Mouse (Mus musculus) cerebellum, adult 2 months (tissue): ENCODE data around the gene Cops7a. TPM values are rescaled to one million over a fixed set of nuclear protein-coding genes. Genes with fewer than 3 reads are reported as not detected.

Experiments used
- DNase-seq, 2 experiments: peaks; one replicate each; pipeline ENCODE4 v3.0.0; 2021
- H3K27ac ChIP-seq: fragments of 200-500 bp; 2 replicates; pipeline ENCODE4 v1.5.1; 2012; ENCODE audit warnings: low read length, control low read depth, inconsistent platforms; ENCODE audit not compliant: insufficient read depth
- H3K27me3 ChIP-seq: fragments of 200-500 bp; 2 replicates; pipeline ENCODE4 v1.6.1; 2012; ENCODE audit warnings: inconsistent platforms, mild to moderate bottlenecking, low read length, moderate library complexity; ENCODE audit not compliant: control insufficient read depth, insufficient read depth
- H3K4me1 ChIP-seq: fragments of 200-500 bp; 2 replicates; pipeline ENCODE4 v1.6.1; 2011; ENCODE audit warnings: low read length; ENCODE audit not compliant: control insufficient read depth, insufficient read depth
- H3K4me3 ChIP-seq: fragments of 200-500 bp; replicated peaks from 2 replicates; pipeline ENCODE3; 2011; ENCODE audit warnings: mild to moderate bottlenecking, low read depth, low read length, control low read depth; ENCODE audit not compliant: insufficient read depth
- CTCF ChIP-seq: fragments of 200-500 bp; IDR thresholded peaks from 2 replicates; pipeline ENCODE4 v1.5.1; 2011; ENCODE audit warnings: low read depth, mild to moderate bottlenecking, control low read depth, low read length, moderate library complexity, borderline replicate concordance; ENCODE audit not compliant: insufficient read depth
- POLR2A ChIP-seq: fragments of 200-500 bp; IDR thresholded peaks from 2 replicates; pipeline ENCODE4 v1.6.1; 2011; ENCODE audit warnings: low read length, control low read depth, borderline replicate concordance; ENCODE audit not compliant: insufficient read depth
- WGBS: fragments of 180-500 bp; shearing (Covaris S2); methylation state at CpG from one replicate; pipeline ENCODE4 v1.1.7; 2018; 5-methylcytosine and 5-hydroxymethylcytosine counted together
- polyA plus RNA-seq: library from polyadenylated mRNA; depleted of rRNA; stranded (reverse); fragments of >200 nt; gene quantifications from 2 replicates; pipeline ENCODE4 v1.2.3, GENCODE M21; 2012

The Cops7a gene
- polyA plus RNA-seq, 1 experiment = 276 TPM

DNA sequence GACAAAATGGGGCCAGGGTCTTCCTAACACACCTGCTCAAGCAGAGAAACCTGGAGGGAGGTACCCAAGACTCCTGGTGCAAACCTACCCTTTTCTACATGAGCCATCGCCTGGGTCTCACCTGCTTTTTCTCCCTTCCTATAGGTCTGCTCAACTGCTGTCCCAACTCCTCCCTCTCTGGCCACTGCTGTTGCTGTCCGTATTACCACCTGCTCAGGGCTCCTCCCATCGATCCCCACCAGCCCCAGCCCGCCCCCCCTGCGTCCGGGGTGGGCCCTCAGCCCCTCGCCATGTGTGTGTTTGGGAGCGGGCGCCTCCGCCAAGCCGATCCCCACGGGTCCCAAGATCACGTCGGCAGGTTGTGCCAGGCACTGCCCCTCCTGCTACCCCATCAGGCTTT, 33.8 kb upstream of the Cops7a start:
- H3K4me1 ChIP-seq = 0 out of 2 replicates have a peak, but pooled peaks cover 10% of the 10 kb centered on the region
- DNase-seq = no peak
- no peak overlapping the region for H3K27ac ChIP-seq
- TF ChIP-seq CTCF (no peak), POLR2A (no peak)
- H3K4me3 ChIP-seq = no peak overlapping the region
- WGBS = 35% methylated on average over 14 of the region's 14 CpGs
- H3K27me3 ChIP-seq = no peaks in the 10 kb centered on the region

DNA sequence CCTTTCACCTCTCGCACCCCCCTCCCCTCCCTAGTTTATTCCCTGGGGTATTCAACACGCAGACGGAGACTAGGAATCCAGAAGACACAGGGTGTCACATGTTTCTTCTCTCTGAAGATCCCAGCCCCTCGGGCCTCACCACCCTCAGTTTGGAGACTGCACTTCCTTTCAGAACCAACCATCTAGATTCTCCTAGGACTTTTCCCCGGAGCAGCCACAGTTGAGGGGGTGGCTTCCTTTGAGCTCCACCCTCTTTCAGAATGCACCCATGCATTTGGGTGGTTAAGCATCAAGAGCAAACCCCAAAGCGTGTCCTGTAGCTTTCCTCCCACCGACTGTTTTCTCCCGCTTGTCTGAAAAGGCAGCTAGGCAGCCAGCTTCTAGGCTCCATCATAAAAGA, 32.7 kb upstream of the Cops7a start:
- no peak overlapping the region; the same call in 1 of the 2 replicates for H3K27ac ChIP-seq
- TF ChIP-seq CTCF = no peak
- no peak for TF ChIP-seq POLR2A
- peak overlapping the region; percentile 72 for H3K4me3 ChIP-seq
- 0 out of 2 replicates have a peak, but pooled peaks cover 10% of the 10 kb centered on the region for H3K4me1 ChIP-seq
- H3K27me3 ChIP-seq = no peaks in the 10 kb centered on the region
- DNase-seq = peak in 1 of 2 experiments; percentile 31
- WGBS = 9% methylated on average over 8 of the region's 8 CpGs

DNA sequence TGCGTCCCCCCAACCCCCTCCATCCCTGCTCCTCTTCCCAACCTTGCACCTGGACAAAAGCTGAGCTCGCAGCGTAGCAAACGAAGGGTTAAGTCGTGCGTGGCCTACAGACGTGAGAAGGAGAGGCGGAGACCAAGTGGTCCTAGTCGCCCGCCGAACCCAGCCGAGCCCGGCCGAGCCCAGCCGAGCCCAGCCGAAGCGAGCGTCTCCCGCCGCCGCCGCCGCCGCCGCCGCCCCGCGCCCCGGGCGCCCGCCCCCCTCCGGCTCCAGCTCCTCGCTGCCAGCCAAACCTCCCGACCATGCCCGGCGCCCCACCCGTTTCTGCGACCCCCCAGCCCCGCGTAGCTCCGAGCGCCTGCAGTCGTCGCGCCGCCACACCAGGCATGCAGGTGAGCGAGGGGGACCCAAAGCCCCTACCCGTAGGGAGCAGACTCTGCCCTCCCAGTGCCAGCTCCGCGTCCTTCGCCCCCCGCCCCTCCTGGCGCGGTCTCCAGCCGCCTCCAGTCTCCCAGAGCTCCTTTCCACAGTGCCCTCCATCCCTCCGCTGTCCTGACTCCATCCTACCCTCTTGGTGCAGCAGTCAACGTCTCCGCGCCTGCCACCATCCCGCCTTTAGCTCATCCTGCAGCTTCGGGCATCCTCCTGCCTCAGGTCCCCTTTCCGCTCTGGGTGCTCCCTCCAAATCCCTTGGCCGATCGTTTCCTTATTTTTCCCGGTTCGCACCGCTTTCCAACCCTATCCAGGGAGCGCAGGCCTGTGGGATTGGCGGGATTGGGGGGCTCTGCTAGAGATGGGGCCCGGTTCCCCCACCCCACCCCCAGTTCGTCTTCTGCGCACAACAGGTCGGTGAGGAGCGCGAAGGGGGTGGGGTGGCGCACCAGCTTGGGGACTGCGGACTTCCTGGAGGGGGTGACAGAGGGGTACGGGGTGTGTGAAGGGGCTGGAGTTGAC, 31.5 kb upstream of the Cops7a start, which contains the start of gene Pianp:
Gene Pianp (plus strand): TSS at position 144 of the 951 bp plus-strand sequence.
- Histone ChIP-seq H3K4me1 (0 out of 2 replicates have a peak, but pooled peaks cover 10% of the 10 kb centered on the region), H3K27ac (peak within 1 kb of the TSS; percentile 47), H3K27me3 (no peaks in the 10 kb centered on the region), H3K4me3 (peak within 1 kb of the TSS; percentile 72)
- WGBS = under 1% methylated on average over 70 of the region's 78 CpGs
- TF ChIP-seq CTCF (no peak), POLR2A (peak; percentile 40; the same call in 1 of the 2 replicates)
- peak; percentile 88 to 89 for DNase-seq

DNA sequence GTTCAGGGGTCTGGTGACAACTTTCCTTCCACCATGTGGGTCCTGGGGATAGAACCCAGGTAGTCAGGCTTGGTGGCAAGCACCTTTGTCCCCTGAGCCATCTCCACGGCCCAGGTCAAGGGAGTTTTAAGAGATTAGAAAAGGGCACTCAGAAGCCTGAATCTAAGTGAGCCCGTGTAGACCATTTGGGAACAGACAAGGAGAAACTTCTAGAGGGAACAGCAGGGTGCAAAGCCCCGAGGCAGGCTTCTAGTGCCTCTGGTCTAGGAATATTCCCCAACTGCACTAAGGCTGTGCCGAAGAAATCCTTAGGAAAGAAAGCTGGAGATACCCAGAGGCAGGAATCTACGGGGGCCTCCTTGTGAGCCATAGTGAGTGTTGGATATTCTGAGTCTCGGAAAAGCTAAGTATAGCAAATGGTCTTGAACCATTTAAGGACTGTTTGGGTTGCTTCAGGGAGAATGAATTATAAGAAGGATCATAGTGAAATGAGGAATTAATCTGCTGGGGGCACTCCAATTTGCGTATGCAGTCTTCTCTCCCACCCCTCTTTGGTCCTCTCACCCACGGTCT, 30.6 kb upstream of the Cops7a start:
- 0 out of 2 replicates have a peak, but pooled peaks cover 10% of the 10 kb centered on the region for H3K4me1 ChIP-seq
- TF ChIP-seq POLR2A (no peak), CTCF (no peak)
- H3K4me3 ChIP-seq = peak overlapping the region; percentile 62
- no peaks in the 10 kb centered on the region for H3K27me3 ChIP-seq
- peak overlapping the region; percentile 47 for H3K27ac ChIP-seq
- no peak for DNase-seq
- 48% methylated on average over 8 of the region's 8 CpGs for WGBS

DNA sequence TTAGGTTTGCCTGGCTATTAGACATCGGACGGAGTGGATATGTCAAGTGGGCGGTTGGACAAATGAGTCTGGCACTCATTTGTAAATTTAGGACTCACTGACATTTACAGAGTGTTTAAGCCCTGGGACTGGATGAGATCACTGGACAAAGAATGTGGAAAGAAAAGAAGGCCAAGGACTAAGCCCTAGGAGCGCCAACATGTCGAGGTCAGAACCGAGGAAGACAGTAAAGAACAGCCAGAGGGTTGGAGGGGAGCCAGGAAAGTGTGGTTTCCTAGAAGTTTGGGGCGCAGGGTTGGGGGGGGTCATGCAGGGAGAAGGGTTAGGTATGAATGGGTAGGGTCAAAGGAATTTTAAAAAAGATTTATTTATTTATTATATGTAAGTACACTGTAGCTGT, 29.9 kb upstream of the Cops7a start:
- no peak overlapping the region for H3K27ac ChIP-seq
- H3K4me3 ChIP-seq = no peak overlapping the region
- TF ChIP-seq POLR2A = no peak
- no peak for TF ChIP-seq CTCF
- WGBS = 66% methylated on average over 7 of the region's 7 CpGs
- no peaks in the 10 kb centered on the region for H3K27me3 ChIP-seq
- no peak for DNase-seq
- H3K4me1 ChIP-seq = 0 out of 2 replicates have a peak, but pooled peaks cover 10% of the 10 kb centered on the region

DNA sequence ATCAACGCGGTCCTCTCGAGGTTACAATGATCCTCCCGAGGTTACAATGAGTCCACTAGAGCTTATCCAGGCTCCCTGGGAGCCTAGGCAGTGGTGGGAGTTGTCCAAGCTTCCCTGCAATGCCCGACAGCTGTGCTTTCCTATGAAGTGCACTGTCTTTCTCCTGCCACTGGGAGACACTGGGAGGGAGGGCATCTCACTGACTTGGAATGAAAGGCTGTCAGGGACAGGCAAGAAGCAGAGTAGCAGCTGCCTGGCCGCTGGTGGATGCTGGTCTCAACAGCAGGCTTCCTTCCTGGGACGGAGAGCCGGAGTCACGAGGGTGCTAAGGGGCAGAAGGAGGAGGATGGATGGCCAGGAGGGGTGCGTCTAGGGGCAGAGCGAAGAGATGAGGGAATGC, 28.5 kb upstream of the Cops7a start:
- WGBS = 10% methylated on average over 11 of the region's 11 CpGs
- TF ChIP-seq CTCF (no peak), POLR2A (no peak)
- DNase-seq = no peak
- no peak overlapping the region for H3K27ac ChIP-seq
- H3K4me3 ChIP-seq = no peak overlapping the region
- H3K4me1 ChIP-seq = 0 out of 2 replicates have a peak, but pooled peaks cover 6% of the 10 kb centered on the region
- no peaks in the 10 kb centered on the region for H3K27me3 ChIP-seq

DNA sequence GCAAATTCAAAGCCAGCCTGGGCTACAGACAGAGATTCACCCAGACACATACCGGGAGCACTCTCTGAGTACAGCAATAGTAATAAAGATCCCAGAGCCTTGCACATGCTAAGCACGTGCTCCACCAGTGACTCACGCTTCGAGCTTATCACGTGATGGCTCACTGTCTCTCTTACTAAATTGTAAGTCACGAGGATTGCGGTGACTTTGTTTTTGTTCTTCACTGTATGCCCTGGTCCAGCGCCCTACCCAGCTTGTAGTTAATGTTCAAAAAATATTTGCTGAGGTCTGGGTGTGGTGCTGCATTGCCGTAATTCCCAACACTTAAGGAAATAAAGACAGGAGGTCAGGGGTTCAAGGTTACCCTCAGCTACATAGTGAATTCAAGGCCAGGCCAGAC, 28.0 kb upstream of the Cops7a start:
- Histone ChIP-seq H3K4me3 (no peak overlapping the region), H3K27ac (no peak overlapping the region), H3K4me1 (0 out of 2 replicates have a peak, but pooled peaks cover 6% of the 10 kb centered on the region), H3K27me3 (no peaks in the 10 kb centered on the region)
- no peak for DNase-seq
- 84% methylated on average over 9 of the region's 9 CpGs for WGBS
- no peak for TF ChIP-seq POLR2A
- no peak for TF ChIP-seq CTCF

DNA sequence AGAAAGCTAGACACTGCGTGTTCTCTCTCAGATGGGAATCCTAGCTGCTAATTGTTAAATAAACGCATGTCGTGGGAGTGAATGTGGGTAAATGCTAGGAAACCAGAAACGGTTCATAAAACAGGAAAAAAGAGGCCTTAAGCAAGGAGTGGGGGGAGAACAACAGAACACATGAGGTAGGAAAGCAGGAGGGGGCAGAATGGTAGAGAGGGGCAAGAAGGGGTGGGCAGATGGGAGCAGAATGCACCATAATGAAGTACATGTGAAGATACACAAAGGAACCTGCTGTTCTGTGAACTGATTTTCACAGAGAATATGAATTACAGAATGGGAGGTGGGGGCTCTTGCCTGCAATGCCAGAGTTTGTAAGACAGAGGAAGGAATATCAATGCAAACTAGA, 26.9 kb upstream of the Cops7a start:
- no peaks in the 10 kb centered on the region for H3K4me1 ChIP-seq
- no peaks in the 10 kb centered on the region for H3K27me3 ChIP-seq
- TF ChIP-seq POLR2A (no peak), CTCF (no peak)
- DNase-seq = no peak
- no peak overlapping the region for H3K27ac ChIP-seq
- no peak overlapping the region for H3K4me3 ChIP-seq
- 80% methylated on average over 4 of the region's 4 CpGs for WGBS
